Mouse (Mus musculus) inflammation-experienced regulatory T-cells, adult 6 months (primary cell): Measurements from ENCODE around the gene Trappc1. TPM values are rescaled to one million over a fixed set of nuclear protein-coding genes. Genes with fewer than 3 reads are reported as not detected.

Experiments used
- ATAC-seq: one replicate; pipeline ENCODE4 v1.8.0; 2017
- polyA plus RNA-seq, 3 experiments: library from polyadenylated mRNA; unstranded; fragments of 100-300 nt; shearing (Covaris generic); gene quantifications; one replicate each; pipeline ENCODE4 v1.2.1; 2017

Trappc1 gene
- polyA plus RNA-seq, 3 experiments from 2014 or later = 107 to 109 (median 107) TPM

DNA sequence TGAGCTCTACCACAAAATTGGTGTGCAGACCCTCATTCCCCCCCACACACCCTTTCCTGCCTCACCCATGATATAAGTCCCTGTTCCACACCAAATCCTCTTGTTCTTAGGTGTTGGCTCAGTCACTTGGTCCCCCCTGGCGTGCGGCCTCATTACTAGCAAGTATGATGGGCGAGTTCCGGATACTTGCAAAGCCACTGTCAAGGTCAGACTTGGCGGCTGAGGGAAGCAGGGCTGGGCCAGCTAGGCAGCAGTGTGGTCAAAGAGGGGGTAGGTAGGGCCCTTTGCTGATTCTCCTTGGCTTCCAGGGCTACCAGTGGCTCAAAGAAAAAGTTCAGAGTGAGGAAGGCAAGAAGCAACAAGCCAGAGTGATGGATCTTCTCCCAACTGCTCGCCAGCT, 7.4 kb downstream of the Trappc1 start:
- ATAC-seq = no peak

DNA sequence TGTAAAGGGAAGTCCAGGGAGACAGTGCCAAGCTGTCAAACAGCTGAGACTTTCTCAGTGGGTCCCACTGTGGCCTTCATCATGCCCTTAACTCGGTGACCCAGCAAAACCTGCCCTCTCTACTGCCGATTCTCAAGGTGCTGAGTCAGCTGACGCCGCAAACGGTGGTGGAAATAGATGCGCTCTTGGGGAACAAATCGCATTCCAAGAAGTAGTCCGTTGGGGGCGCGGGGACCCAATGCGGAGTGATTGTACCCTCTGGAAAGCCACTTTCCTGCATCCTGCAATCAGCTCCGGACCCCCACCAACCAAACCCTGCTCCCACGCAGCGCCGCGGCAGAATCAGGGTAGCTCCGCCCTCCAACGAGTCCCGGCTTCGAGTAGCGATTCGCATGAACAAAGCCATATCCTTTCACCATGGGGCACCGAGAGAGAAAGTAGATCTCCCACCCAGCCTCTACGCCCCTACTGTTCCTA, 8.2 kb downstream of the Trappc1 start:
- peak; percentile 84 for ATAC-seq

DNA sequence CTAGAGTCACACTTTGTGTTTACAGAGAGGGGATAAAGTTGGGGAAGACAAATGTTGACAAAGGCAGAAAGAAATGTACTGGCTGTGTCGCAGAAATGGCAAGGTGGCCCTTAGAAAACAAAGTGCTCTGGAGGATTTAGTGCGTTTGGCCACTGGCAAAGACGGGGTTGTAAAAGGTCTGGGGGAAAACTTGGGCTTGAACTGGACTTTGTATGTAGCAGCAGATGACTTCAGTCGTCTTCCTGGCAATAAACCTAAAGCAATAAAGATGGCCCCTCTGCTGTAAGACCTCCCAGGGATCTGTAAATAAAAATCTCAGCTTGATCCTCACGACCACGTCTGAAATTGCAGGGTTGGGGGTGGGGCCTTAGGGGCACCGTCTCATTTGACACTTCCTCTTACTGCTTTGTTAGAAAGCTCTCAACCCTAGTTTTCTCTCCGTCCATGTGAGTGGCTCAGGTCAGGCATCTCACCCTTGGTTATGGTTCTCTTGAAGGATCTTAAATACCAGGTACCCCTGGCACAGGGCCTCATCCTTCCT, 9.0 kb downstream of the Trappc1 start:
- ATAC-seq = no peak

DNA sequence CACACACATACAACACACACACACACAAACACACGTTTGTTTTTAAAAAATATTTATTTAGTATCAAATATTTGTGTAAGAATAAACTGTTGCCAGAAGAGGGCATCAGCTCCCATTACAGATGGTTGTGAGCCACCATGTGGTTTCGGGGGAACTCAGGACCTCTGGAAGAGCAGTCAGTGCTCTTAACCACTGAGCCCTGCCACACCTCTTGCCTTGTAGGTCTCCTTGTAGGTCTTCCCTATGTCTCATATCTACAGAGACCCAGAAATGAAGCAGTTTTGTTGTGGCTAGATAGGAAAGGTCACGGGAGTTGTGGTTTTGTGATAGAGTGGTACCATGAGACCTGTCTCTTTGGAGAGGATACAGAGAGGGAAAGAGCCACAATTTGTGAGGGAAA, 10.1 kb downstream of the Trappc1 start:
- ATAC-seq = no peak

- ATAC-seq = no peak
These were observed 11.0 kb downstream of the Trappc1 start for GRCm38 (mm10) chr11:69334796-69335195.

DNA sequence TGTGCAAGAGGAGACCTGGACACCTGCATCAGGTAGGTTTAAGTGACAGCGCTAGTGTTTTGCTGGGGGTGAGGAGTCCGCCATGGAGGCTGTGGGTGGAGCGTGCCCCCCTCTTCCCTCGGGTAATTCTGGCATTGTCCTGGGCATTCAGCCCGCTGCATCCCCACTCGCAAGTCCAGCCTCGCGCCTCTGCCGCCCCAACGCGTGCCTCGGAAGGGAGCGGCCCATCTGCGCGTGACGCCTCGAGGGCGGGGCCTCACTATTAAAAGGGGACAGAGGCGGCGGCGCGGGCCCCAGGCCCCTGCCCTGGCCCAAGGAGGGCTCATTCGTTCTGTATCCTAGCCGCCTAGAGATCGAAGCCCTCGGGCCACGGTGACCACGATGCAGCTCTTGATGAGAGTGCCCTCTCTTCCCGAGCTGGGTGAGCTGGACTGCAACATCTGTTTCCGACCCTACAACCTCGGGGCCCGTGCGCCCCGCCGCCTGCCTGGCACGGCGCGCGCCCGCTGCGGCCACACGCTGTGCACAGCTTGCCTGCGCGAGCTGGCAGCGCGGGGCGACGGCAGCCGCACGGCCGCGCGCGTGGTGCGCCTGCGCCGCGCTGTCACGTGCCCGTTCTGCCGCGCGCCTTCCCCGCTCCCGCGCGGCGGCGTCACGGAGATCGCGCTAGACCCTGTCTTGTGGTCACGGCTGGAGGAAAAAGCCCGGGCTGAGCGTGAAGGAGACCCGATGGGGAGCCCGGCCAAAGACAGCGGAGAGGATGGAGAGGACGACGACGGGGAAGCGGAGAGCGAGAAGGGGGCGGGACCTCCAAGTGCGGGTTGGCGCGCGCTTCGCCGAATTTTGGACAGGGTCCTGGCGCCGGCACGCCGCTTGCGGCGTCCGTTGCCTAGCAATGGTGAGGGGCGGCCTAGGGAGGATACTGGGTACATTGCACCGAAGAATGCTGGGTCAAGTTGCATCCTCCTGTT, 16.7 kb downstream of the Trappc1 start, which contains the start of gene Rnf227:
Gene Rnf227, plus strand, starts transcription at position 301 of the 971 bp plus-strand sequence.
- ATAC-seq = peak; percentile 77

DNA sequence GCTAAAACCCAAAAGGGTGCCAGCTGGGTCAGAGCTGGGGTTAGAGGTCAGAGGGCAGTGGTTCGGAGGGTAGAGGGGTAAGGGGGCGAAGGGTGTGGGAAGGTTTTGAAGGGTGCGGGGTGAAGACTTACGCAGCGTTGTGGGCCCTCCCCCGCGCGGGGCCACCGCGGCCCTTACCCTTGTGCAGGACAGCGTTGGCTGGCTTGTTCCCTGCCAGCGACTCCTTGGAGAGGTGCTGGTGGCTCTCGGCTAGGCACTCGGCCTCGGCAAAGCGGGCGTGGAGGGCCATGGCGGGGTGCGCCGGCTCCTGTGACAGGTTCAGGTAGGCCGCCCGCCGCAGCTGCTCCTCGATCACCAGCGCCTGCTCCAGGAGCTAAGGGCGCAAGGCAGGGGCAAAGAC, 22.7 kb downstream of the Trappc1 start:
- ATAC-seq = no peak

GRCm38 (mm10) chr11:69356544-69356943, 32.8 kb downstream of the Trappc1 start:
- no peak for ATAC-seq

GRCm38 (mm10) chr11:69357690-69358089, 33.9 kb downstream of the Trappc1 start:
- ATAC-seq = no peak

DNA sequence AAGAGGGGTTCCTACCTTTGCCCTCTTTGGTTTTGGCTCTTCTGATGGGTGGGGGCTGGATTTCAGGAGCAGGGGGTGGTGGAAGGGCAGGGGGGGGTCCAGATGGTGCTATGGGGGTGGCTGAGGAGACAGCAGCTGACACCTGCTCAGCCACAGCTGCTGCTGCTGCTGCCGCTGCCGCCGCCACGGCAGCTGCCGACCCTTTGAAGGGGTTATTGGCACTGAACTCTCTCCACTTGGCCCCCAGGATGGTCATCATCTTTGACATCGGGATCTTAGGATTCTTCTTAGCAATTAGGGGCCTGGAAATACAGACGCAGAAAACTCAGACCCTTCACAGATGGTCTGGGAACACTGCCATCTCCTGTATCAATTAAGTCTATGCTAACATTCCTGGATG, 38.2 kb downstream of the Trappc1 start:
- ATAC-seq = no peak

GRCm38 (mm10) chr11:69362479-69362878, 38.7 kb downstream of the Trappc1 start:
- ATAC-seq = no peak

- ATAC-seq = no peak
These were observed 40.6 kb downstream of the Trappc1 start for GRCm38 (mm10) chr11:69364376-69364775.

DNA sequence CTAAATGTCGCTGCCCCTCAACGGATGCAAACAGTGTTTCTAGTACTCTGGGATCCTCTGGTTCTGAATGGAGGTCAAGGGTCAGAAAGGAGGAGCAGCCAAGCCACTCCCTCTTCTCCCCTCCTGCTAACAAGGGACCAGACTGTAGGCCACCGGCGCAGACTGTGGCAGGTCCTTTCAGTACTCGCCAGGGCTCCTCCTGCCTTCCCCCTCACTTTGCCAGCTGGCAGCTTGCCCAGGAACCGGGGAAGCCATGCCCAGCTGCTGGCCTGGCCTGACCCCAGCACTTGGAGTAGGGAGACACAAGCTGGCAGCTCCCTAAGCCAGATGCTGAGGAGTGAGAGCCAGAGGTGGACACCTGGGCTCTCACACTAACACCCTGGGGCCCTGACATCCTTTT, 41.1 kb downstream of the Trappc1 start:
- ATAC-seq = no peak

GRCm38 (mm10) chr11:69365722-69366121, 41.9 kb downstream of the Trappc1 start:
- ATAC-seq = no peak

GRCm38 (mm10) chr11:69366157-69366854, 42.5 kb downstream of the Trappc1 start:
- peak; percentile 85 for ATAC-seq

- ATAC-seq = peak; percentile 4
These were observed 43.3 kb downstream of the Trappc1 start for GRCm38 (mm10) chr11:69366855-69367615.

DNA sequence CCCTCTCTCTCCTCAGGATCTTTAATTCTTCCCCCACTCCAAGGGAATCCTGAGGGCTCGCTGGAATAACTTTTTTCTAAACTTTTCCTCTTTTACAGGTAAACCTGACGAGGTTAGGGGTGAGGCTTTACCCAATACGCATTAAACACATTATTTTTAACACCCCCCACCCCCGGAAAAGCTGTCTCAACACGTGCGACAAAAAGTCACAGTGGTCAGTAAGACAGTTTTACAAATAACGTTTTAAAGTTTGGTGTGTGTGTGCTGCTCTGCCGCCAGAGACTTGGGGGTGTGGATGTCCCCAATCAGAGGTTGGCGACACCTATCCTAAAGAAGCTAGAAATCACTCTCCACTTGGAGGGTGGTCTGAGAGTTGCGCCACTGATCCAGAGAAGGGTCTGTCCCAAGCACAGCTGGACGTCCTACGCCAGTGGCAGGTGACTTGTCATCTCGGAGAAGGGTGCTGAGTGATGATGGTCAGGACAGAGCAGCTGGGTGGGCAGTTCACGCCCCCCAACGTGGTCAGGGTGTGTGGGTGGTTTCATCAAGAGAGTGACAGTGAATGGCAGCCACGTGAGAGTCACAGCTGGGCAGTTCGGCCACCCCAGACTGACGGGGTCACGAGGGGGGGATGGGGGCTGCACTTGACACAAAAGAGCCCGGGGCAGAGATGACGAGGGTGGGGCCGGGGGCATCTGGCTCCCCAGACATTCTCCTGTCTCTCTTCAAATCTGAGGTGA, 44.0 kb downstream of the Trappc1 start:
- ATAC-seq = no peak

- ATAC-seq = no peak
These were observed 44.8 kb downstream of the Trappc1 start for GRCm38 (mm10) chr11:69368356-69369214.

DNA sequence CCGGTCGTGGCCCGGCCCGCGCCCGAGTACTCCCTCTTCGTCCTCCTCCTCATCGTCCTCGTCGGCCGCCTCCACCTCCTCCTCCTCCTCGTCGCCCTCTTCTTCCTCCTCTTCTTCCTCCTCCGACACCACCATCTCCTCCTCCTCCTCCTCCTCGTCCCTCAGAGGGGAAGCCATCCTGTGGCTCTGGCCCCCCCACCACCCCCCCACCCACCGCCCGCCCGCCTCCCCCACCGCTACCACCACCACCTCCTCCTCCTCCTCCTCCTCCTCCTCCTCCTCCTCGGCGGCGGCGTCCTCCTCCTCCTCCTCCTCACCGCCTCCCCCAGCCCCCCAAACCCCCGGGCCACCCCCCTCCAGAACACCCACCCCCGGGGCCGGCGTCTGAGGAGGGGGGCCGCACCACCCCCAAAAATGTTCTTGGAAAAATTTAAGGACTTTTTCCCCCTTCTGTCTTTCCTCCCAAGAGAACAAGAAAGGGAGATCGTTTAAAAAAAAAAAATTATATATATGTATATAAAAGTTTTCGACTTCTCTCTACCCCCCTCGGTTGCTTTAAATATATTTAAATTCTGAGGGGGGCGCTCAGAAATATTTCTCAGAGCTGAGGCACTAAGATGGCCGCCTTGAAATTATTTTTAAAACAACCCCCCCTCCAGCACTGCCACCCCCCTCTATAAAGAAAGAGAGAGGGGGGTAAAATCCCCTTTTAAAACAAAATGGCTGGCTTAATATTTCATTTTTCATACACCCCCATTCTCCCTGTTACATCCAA, 45.6 kb downstream of the Trappc1 start, which contains the start of gene Chd3:
Gene Chd3, minus strand, starts transcription at position 192 of the 775 bp plus-strand sequence.
- ATAC-seq = no peak
